Mouse (Mus musculus): ENCODE measurements around the gene Fgf23.
A peak's percentile ranks its signal among the peaks of the same experiment; 100 is the strongest.

The Fgf23 gene

DNA sequence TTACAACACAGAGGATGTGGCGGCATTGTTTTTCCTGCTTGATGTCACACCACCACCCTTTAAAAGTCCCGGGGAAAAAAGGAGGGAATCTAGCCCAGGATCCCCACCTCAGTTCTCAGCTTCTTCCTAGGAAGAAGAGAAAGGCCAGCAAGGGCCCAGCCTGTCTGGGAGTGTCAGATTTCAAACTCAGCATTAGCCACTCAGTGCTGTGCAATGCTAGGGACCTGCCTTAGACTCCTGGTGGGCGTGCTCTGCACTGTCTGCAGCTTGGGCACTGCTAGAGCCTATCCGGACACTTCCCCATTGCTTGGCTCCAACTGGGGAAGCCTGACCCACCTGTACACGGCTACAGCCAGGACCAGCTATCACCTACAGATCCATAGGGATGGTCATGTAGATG lies at the start of gene Fgf23:
Gene Fgf23, plus strand, starts transcription at position 86 of the 400 bp plus-strand sequence.
- peak; percentile 36 to 51 for DNase-seq

- DNase-seq, result no peak
Measured at GRCm38 (mm10) chr6:127024836-127025235, 47.9 kb upstream of the Fgf23 start.

GRCm38 (mm10) chr6:127034760-127035159 lies 37.9 kb upstream of the Fgf23 start:
- peak; percentile 18 to 41 for DNase-seq

GRCm38 (mm10) chr6:127044909-127045308 lies 27.8 kb upstream of the Fgf23 start:
- DNase-seq, result peak; percentile 50 to 58

DNA sequence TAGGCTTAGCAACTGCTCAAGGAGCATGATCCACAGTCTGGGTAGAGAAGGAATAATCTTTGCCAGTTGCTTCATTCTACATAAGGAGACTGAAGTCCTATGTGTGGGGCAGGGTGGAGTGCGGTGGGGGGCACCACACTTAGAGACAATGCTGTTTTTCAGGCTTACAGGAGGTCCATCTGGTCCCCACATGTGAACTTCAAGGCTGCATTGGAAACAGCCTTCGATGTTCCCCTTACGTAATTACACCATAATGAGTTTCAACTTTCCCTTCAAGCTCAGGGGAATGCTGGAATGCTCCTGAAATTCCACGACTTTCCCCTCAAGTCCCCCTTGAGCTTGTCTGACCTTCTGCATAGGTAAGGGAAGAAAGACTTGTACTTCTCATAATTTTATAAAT lies 21.9 kb upstream of the Fgf23 start:
- no peak for DNase-seq

DNA sequence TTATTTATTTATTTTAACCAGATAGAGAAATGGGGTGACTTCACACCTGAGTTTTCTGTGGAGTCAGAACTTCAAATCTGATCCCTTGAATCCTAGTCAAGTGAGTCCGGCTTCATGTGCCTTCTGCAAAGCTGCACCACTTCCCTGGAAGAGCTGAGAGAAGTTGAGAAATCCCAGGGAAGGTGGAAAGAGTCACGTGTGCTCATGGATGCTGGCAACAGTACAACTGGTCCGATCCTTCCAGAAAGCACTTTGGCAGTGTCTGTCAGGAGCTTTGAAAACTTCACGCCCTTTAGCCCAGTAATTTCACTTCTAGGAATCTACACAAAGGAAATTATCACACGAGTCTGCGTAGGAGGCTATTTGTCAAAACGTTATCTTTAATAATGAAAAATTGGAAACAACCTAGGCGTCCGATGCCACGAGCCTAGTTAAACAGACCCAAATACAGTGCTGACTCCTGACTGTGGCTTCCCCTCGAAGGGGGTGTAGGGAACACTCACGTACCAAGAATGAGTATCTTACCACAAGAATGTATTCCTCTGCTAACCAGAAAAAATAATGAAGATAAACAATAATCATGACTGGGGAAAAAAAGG lies 15.6 kb upstream of the Fgf23 start:
- DNase-seq, result no peak

DNA sequence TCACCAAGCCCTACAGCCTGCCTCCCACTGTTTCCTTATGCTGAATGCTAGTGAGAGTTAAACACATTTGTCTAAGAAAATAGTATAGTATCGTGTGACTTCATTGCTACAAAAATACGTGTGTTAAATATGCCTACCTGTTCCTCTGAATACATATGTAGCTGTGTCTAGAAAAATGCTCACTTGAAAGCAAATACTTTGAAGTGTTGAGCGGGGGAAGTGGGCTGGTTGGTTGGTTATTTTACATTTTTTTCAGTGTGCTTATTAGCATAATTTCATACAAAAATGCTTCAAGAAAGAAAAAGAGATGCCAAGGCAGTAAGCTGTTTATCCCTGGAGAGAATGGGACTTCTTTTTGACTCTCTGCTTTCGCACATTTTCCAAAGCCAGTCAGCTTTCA lies 12.7 kb upstream of the Fgf23 start:
- DNase-seq, result no peak

DNA sequence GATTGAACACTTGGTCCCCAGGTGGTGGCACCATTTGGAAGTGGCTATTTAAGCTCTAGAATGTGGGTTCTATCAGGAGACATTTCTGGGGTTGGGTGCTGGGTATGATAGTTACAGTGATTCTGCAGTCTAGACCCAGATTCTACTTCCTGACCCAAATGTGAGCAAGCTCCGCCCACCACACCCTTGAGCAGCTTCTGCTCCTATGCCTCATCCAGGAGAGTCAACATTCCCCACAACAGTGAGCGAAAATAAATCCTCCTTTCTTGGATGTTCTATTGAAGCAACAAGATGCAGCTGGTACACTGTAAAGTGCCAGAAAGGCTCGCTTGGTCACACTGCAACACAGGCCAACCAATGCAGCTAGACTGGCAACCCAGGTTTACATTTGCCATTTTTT lies 8.8 kb upstream of the Fgf23 start:
- no peak for DNase-seq

DNA sequence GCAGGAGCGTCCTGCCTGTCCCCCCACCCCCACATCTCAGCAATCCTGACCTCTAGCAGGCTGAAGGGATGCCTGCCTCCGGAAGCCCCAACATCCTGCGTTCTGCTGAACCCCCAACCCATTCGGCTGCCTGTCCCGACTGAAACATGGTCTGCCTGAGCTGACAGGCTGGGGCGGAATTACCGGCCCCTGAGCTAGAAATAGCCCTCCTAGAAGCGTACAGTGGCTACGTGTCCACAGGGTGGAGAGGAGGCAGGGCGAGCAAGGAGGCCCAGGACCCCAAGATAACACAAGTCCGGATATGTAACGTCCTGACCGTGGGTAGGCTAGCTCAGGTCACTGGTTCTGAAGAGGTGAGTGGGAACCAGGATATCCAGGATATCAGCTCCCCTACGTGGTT lies 7.9 kb upstream of the Fgf23 start:
- peak; percentile 8 to 10 for DNase-seq

DNA sequence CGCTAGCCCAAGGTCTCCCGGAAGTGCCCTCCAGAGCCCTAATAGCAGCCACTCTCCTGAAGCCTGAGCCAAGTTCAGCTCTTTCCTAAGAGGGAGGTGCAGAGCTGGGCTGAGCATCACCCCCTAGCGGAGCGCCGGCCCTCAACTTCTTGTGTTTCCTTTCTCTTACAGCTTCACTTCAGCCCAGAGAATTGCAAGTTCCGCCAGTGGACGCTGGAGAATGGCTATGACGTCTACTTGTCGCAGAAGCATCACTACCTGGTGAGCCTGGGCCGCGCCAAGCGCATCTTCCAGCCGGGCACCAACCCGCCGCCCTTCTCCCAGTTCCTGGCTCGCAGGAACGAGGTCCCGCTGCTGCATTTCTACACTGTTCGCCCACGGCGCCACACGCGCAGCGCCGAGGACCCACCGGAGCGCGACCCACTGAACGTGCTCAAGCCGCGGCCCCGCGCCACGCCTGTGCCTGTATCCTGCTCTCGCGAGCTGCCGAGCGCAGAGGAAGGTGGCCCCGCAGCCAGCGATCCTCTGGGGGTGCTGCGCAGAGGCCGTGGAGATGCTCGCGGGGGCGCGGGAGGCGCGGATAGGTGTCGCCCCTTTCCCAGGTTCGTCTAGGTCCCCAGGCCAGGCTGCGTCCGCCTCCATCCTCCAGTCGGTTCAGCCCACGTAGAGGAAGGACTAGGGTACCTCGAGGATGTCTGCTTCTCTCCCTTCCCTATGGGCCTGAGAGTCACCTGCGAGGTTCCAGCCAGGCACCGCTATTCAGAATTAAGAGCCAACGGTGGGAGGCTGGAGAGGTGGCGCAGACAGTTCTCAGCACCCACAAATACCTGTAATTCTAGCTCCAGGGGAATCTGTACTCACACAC lies 7.4 kb downstream of the Fgf23 start:
- DNase-seq, result peak; percentile 67 to 78

DNA sequence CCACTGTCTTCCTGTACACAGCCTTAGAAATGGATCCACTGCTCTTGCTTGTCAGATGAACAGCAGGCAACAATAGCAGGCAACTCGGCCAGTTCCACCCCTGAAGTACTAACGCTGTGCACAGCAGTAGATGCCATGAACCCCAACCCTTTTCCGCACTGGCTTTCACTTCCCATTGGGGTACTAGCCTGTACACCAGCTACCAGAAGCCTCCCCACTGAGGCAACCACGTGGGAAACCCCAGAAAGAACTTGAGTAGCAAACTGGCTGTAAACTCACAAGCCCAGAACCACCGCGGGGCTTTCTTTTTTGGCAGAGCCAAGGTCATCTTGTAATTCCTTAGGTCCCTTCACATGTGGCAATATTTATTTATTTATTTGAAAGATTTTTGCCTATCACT lies 9.1 kb downstream of the Fgf23 start:
- DNase-seq, result no peak

GRCm38 (mm10) chr6:127086739-127087138 lies 14.0 kb downstream of the Fgf23 start:
- DNase-seq, result peak; percentile 22 to 50

GRCm38 (mm10) chr6:127094565-127094964 lies 21.9 kb downstream of the Fgf23 start:
- peak; percentile 43 to 51 for DNase-seq

GRCm38 (mm10) chr6:127103506-127104275 lies 31.0 kb downstream of the Fgf23 start:
- DNase-seq, result no peak

GRCm38 (mm10) chr6:127104396-127105029 lies 31.8 kb downstream of the Fgf23 start:
- DNase-seq, result no peak

GRCm38 (mm10) chr6:127105107-127105506 lies 32.4 kb downstream of the Fgf23 start:
- DNase-seq, result peak; percentile 61 to 69

GRCm38 (mm10) chr6:127106189-127106588 lies 33.5 kb downstream of the Fgf23 start:
- DNase-seq, result no peak

- DNase-seq, result no peak
Measured at GRCm38 (mm10) chr6:127106726-127107125, 34.0 kb downstream of the Fgf23 start.

GRCm38 (mm10) chr6:127107413-127107812 lies 34.7 kb downstream of the Fgf23 start:
- no peak for DNase-seq

DNA sequence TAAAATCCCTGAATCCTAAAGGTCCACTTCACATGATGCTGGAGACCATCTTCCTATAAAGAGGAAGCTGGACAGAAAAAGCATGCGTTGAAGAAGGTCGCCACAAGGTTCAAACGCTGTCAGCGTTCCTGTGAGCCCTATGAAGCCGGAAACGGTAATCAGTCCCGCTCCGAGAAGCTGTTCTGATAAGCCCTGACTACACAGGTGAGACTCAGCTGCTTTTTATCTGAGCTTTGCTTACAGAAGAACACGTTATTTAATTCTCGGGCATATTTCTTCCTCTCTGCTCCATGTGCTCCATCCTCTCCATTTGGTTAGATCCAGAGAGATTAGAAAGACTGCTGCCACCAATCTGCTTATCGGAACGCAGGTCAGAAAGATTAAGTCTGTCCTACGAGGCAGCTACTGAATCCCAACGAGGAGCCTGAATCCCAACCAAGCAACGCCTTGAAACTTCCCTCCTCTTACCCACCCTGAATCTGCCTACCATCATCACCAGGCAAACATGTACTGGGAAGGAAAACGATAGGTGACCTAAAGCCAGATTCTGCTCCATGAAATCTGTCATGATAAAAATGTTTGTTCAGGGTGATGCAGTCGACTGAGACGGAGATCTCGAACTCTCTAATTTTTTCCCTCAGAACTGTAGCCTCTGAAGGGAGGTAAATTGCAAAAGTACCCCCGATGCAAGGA lies 35.8 kb downstream of the Fgf23 start:
- no peak for DNase-seq

GRCm38 (mm10) chr6:127109402-127109930 lies 36.8 kb downstream of the Fgf23 start, which contains the start of gene Tigar:
TSS of gene Tigar (minus strand) at chr6:127109557.
- DNase-seq, result peak; percentile 92 to 95

Data from kidney, postnatal 4 days (tissue).